Mouse (Mus musculus): ENCODE measurements around the gene Fchsd2. TPM values are rescaled to one million over a fixed set of nuclear protein-coding genes. Genes with fewer than 3 reads are reported as not detected.

Fchsd2 gene
- polyA plus RNA-seq, 1 experiment from 2014 or later, result 8.0 TPM

- peaks cover 32% of the 10 kb centered on the region for H3K4me1 ChIP-seq
- H3K27ac ChIP-seq, result peak overlapping the region; percentile 86; the same call in 1 of the 2 replicates
- WGBS (ENCODE audit: insufficient replicate concordance), result 40% methylated on average over 2 of the region's 2 CpGs
- no peak overlapping the region for H3K4me2 ChIP-seq
- no peak for ATAC-seq
- peaks cover 10% of the 10 kb centered on the region for H3K36me3 ChIP-seq
- H3K27me3 ChIP-seq (replicated peaks), result no peaks in the 10 kb centered on the region
- H3K9me3 ChIP-seq (replicated peaks), result no peaks in the 10 kb centered on the region
- H3K4me3 ChIP-seq, result no peak overlapping the region
- H3K9ac ChIP-seq, result no peak overlapping the region
Observed at GRCm38 (mm10) chr7:101106666-101107065, 14.0 kb downstream of the Fchsd2 start.

GRCm38 (mm10) chr7:101107073-101107810 lies 14.6 kb downstream of the Fchsd2 start:
- no peaks in the 10 kb centered on the region for H3K9me3 ChIP-seq (replicated peaks)
- peak overlapping the region; percentile 97 for H3K4me2 ChIP-seq
- peaks cover 32% of the 10 kb centered on the region for H3K4me1 ChIP-seq
- peak overlapping the region; percentile 82 for H3K4me3 ChIP-seq
- 18% methylated on average over 5 of the region's 5 CpGs for WGBS (ENCODE audit: insufficient replicate concordance)
- H3K27ac ChIP-seq, result peak overlapping the region; percentile 86
- H3K36me3 ChIP-seq, result peaks cover 11% of the 10 kb centered on the region
- peak overlapping the region; percentile 83 for H3K9ac ChIP-seq
- no peak for ATAC-seq
- no peaks in the 10 kb centered on the region for H3K27me3 ChIP-seq (replicated peaks)

- Histone ChIP-seq H3K4me2 (peak overlapping the region; percentile 97), H3K27ac (peak overlapping the region; percentile 86), H3K4me3 (peak overlapping the region; percentile 82), H3K36me3 (peaks cover 13% of the 10 kb centered on the region), H3K27me3 (replicated peaks) (no peaks in the 10 kb centered on the region), H3K9me3 (replicated peaks) (no peaks in the 10 kb centered on the region), H3K4me1 (peaks cover 32% of the 10 kb centered on the region), H3K9ac (peak overlapping the region; percentile 83)
- ATAC-seq, result peak; percentile 88
- under 1% methylated on average over 59 of the region's 75 CpGs for WGBS (ENCODE audit: insufficient replicate concordance)
Observed at GRCm38 (mm10) chr7:101107968-101108652, 15.4 kb downstream of the Fchsd2 start.

- Histone ChIP-seq H3K9me3 (replicated peaks) (no peaks in the 10 kb centered on the region), H3K27me3 (replicated peaks) (no peaks in the 10 kb centered on the region), H3K4me1 (peaks cover 32% of the 10 kb centered on the region), H3K9ac (peak overlapping the region; percentile 83), H3K27ac (peak overlapping the region; percentile 86), H3K4me2 (peak overlapping the region; percentile 97), H3K4me3 (peak overlapping the region; percentile 82), H3K36me3 (peaks cover 17% of the 10 kb centered on the region)
- 2% methylated on average over 13 of the region's 35 CpGs for WGBS (ENCODE audit: insufficient replicate concordance)
- peak; percentile 75 for ATAC-seq
Observed at GRCm38 (mm10) chr7:101108653-101109005, 16.0 kb downstream of the Fchsd2 start.

GRCm38 (mm10) chr7:101109006-101109855 lies 16.6 kb downstream of the Fchsd2 start:
- Histone ChIP-seq H3K9ac (peak overlapping the region; percentile 83), H3K4me1 (peaks cover 36% of the 10 kb centered on the region), H3K27me3 (replicated peaks) (no peaks in the 10 kb centered on the region), H3K27ac (peak overlapping the region; percentile 86), H3K36me3 (peaks cover 18% of the 10 kb centered on the region), H3K4me2 (peak overlapping the region; percentile 97), H3K4me3 (peak overlapping the region; percentile 82), H3K9me3 (replicated peaks) (no peaks in the 10 kb centered on the region)
- under 1% methylated on average over 46 of the region's 47 CpGs for WGBS (ENCODE audit: insufficient replicate concordance)
- no peak for ATAC-seq

- 26% methylated on average over 8 of the region's 8 CpGs for WGBS (ENCODE audit: insufficient replicate concordance)
- H3K27ac ChIP-seq, result no peak overlapping the region
- no peak for ATAC-seq
Observed at GRCm38 (mm10) chr7:101109856-101110350, 17.2 kb downstream of the Fchsd2 start.

GRCm38 (mm10) chr7:101113410-101113809 lies 20.7 kb downstream of the Fchsd2 start:
- ATAC-seq, result no peak
- 56% methylated on average over 3 of the region's 3 CpGs for WGBS (ENCODE audit: insufficient replicate concordance)

More at GRCm38 (mm10) chr7:101109856-101110350, 17.2 kb downstream of the Fchsd2 start:
- H3K4me1 ChIP-seq, result peaks cover 40% of the 10 kb centered on the region
- H3K4me3 ChIP-seq, result peak overlapping the region; percentile 82
- peaks cover 22% of the 10 kb centered on the region for H3K36me3 ChIP-seq
- H3K9me3 ChIP-seq (replicated peaks), result no peaks in the 10 kb centered on the region
- peak overlapping the region; percentile 83 for H3K9ac ChIP-seq
- H3K27me3 ChIP-seq (replicated peaks), result no peaks in the 10 kb centered on the region
- H3K4me2 ChIP-seq, result peak overlapping the region; percentile 97

GRCm38 (mm10) chr7:101114328-101114727 lies 21.7 kb downstream of the Fchsd2 start:
- Histone ChIP-seq H3K4me3 (no peak overlapping the region), H3K36me3 (peaks cover 52% of the 10 kb centered on the region), H3K27me3 (replicated peaks) (no peaks in the 10 kb centered on the region), H3K9ac (no peak overlapping the region), H3K27ac (no peak overlapping the region), H3K4me2 (no peak overlapping the region), H3K9me3 (replicated peaks) (no peaks in the 10 kb centered on the region), H3K4me1 (peaks cover 23% of the 10 kb centered on the region)
- WGBS (ENCODE audit: insufficient replicate concordance), result 53% methylated on average over 1 of the region's 1 CpGs
- ATAC-seq, result no peak

More at GRCm38 (mm10) chr7:101113410-101113809, 20.7 kb downstream of the Fchsd2 start:
- Histone ChIP-seq H3K4me3 (no peak overlapping the region), H3K27ac (no peak overlapping the region), H3K36me3 (peaks cover 52% of the 10 kb centered on the region), H3K27me3 (replicated peaks) (no peaks in the 10 kb centered on the region), H3K9ac (no peak overlapping the region), H3K4me2 (no peak overlapping the region), H3K9me3 (replicated peaks) (no peaks in the 10 kb centered on the region), H3K4me1 (peaks cover 25% of the 10 kb centered on the region)

- no peak overlapping the region for H3K27ac ChIP-seq
- H3K9ac ChIP-seq, result no peak overlapping the region
- 82% methylated on average over 7 of the region's 7 CpGs for WGBS (ENCODE audit: insufficient replicate concordance)
- peaks cover 2% of the 10 kb centered on the region; the same call in 1 of the 2 replicates for H3K4me1 ChIP-seq
- H3K4me3 ChIP-seq, result no peak overlapping the region
- H3K4me2 ChIP-seq, result no peak overlapping the region
- no peaks in the 10 kb centered on the region for H3K9me3 ChIP-seq (replicated peaks)
- no peaks in the 10 kb centered on the region for H3K27me3 ChIP-seq (replicated peaks)
- ATAC-seq, result no peak
- peaks cover 38% of the 10 kb centered on the region for H3K36me3 ChIP-seq
Observed at GRCm38 (mm10) chr7:101119391-101119790, 26.7 kb downstream of the Fchsd2 start.

GRCm38 (mm10) chr7:101123579-101124347 lies 31.1 kb downstream of the Fchsd2 start:
- H3K27ac ChIP-seq, result no peak overlapping the region
- H3K4me2 ChIP-seq, result no peak overlapping the region
- H3K4me3 ChIP-seq, result no peak overlapping the region
- ATAC-seq, result no peak
- H3K9me3 ChIP-seq (replicated peaks), result no peaks in the 10 kb centered on the region
- WGBS (ENCODE audit: insufficient replicate concordance), result 64% methylated on average over 6 of the region's 6 CpGs
- H3K27me3 ChIP-seq (replicated peaks), result no peaks in the 10 kb centered on the region
- peaks cover 16% of the 10 kb centered on the region for H3K4me1 ChIP-seq
- no peak overlapping the region for H3K9ac ChIP-seq
- H3K36me3 ChIP-seq, result 0 out of 2 replicates have a peak, but pooled peaks cover 6% of the 10 kb centered on the region

GRCm38 (mm10) chr7:101127737-101128136 lies 35.1 kb downstream of the Fchsd2 start:
- no peaks in the 10 kb centered on the region for H3K36me3 ChIP-seq
- no peak overlapping the region for H3K4me3 ChIP-seq
- H3K9ac ChIP-seq, result no peak overlapping the region
- ATAC-seq, result no peak
- no peak overlapping the region for H3K4me2 ChIP-seq
- H3K27me3 ChIP-seq (replicated peaks), result no peaks in the 10 kb centered on the region
- 68% methylated on average over 3 of the region's 3 CpGs for WGBS (ENCODE audit: insufficient replicate concordance)
- H3K27ac ChIP-seq, result no peak overlapping the region
- no peaks in the 10 kb centered on the region for H3K9me3 ChIP-seq (replicated peaks)
- H3K4me1 ChIP-seq, result peaks cover 17% of the 10 kb centered on the region

Data from liver, embryonic 12.5 days (tissue).